Mouse (Mus musculus): Measurements from ENCODE around the gene Bdnf. TPM values are rescaled to one million over a fixed set of nuclear protein-coding genes. Genes with fewer than 3 reads are reported as not detected.
A peak's percentile ranks its signal among the peaks of the same experiment; 100 is the strongest.

Bdnf gene
- total RNA-seq (2021): 10 to 100 TPM; 26.9 to 30.3 TPM

DNA sequence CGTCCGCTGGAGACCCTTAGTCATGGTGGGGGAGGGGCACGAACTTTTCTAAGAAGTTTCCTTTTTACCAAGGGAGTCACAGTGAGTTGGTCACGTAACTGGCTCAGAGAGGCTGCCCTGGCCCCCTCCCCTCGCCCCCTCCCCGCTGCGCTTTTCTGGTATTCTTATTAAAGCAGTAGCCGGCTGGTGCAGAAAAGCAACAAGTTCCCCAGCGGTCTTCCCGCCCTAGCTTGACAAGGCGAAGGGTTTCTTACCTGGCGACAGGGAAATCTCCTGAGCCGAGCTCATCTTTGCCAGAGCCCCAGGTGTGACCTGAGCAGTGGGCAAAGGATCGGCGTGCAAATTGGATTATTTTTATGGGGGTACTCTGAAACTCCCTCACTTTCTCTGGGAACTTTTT, at the start of gene Bdnf:
Gene Bdnf, plus strand, starts transcription at position 169 of the 400 bp plus-strand sequence.
- intact Hi-C loops (cut with DNase I): loop anchor here (10.0 kb wide), 1 partner anchor 500 kb away; no protein-coding TSS in a partner anchor

DNA sequence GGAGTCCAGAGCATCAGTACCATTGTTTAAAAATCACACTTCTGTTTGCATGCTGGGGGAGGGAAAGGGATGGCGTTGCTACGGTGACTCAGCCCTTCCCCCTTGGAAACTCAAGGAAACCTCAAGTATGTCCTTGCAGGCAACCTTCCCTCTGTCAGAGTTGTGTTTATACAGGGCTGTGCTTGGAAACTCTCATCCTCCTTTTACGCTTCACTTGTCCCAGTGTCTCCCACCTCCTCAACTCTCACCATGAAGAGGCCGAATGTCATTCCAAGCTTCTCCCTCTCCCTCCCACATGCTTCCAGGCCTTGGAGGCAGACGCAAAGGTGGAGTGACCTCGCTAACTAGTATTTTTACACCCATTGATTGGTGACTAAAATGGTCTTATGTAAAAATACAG, 47.6 kb upstream of the Bdnf start:
- intact Hi-C loops (cut with DNase I): no loop called here
- no peak for DNase-seq (ENCODE audit: low spot score in 2 of 2)

More for the DNA sequence above, at the start of gene Bdnf:
- no peak for DNase-seq (ENCODE audit: low spot score in 2 of 2)

DNA sequence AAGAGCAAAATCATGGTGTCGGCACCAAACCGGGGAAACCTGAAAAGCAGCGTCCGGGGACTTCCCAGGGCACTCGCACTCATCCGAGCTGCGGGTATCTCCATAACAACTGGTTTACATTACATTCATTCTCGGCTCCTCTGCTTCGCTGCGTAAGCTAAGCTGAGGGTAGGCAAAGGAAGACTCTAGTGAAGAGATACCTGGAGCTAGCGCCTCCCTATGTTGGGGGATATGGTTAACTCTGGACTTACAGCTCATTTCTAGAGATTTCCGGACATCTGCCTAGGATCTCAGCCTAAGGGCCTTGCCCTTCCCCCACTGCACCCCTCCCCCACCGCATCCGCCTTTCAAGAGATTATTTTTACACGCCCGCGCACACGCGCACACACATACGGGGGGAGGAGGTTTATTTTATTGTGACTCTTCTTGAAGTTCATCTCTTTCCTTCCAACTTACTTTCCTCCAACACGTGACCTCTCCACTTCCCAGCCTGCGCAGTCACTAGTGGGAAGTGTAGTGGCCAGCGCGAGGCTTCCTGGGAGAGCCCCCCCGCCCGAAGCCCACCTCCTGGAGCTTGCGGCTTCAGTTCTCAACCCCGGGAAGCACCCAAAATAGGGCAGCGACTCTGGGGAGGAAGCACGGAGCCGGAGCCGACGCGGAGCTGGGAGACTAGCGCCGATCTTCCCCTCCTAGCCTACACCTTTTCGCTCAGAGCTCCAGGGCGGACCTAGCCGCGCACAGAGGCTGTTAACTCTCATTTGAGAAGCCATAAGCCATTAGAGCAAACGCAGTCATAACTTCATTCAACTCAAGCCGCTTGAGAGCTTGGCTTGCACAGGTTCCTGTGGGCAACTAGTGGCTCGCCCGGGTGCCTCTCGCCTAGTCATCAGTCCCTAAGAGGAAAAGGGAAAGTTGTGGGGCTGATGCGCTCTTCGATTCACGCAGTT, 718 bp upstream of the Bdnf start:
- intact Hi-C loops (cut with DNase I): loop anchor here (10.0 kb wide), 1 partner anchor 499 kb away; no protein-coding TSS in a partner anchor
- peak; percentile 37 to 46 for DNase-seq (ENCODE audit: low spot score in 2 of 2)

DNA sequence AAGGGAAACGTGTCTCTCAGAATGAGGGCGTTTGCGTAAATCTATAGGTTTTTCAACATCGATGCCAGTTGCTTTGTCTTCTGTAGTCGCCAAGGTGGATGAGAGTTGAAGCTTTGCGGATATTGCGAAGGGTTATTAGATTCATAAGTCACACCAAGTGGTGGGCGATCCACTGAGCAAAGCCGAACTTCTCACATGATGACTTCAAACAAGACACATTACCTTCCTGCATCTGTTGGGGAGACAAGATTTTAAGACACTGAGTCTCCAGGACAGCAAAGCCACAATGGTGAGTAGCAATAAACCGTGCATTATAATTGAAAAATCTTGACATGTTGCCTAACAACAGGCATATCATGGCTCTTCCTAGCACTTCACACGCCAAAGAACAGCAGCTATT, 551 bp downstream of the Bdnf start:
- no peak for DNase-seq (ENCODE audit: low spot score in 2 of 2)
- intact Hi-C loops (cut with DNase I): loop anchor here (5.0 to 10.0 kb wide), 3 partner anchors 393 to 1708 kb away; partner anchors contain the start of genes Kif18a and Mettl15

GRCm38 (mm10) chr2:109675973-109676617, 1.6 kb downstream of the Bdnf start:
- intact Hi-C loops (cut with DNase I): loop anchor here (5.0 to 10.0 kb wide), 3 partner anchors 394 to 1709 kb away; partner anchors contain the start of genes Kif18a and Mettl15

GRCm38 (mm10) chr2:109676618-109676974, 2.1 kb downstream of the Bdnf start:
- intact Hi-C loops (cut with DNase I): loop anchor here (5.0 to 10.0 kb wide), 3 partner anchors 394 to 1709 kb away; partner anchors contain the start of genes Kif18a and Mettl15
- DNase-seq (ENCODE audit: low spot score in 2 of 2): no peak

More at GRCm38 (mm10) chr2:109675973-109676617, 1.6 kb downstream of the Bdnf start:
- peak; percentile 47 to 54 for DNase-seq (ENCODE audit: low spot score in 2 of 2)

GRCm38 (mm10) chr2:109677221-109678089, 3.0 kb downstream of the Bdnf start:
- intact Hi-C loops (cut with DNase I): loop anchor here (2.0 to 10.0 kb wide), 4 partner anchors 15 to 1710 kb away; partner anchors contain the start of genes Kif18a and Mettl15
- peak; percentile 62 to 72 for DNase-seq (ENCODE audit: low spot score in 2 of 2)

GRCm38 (mm10) chr2:109678090-109678409, 3.5 kb downstream of the Bdnf start:
- intact Hi-C loops (cut with DNase I): loop anchor here (2.0 to 10.0 kb wide), 4 partner anchors 15 to 1711 kb away; partner anchors contain the start of genes Kif18a and Mettl15
- peak; percentile 85 to 86 for DNase-seq (ENCODE audit: low spot score in 2 of 2)

- no peak for DNase-seq (ENCODE audit: low spot score in 2 of 2)
- intact Hi-C loops (cut with DNase I): loop anchor here (2.0 to 10.0 kb wide), 4 partner anchors 14 to 1711 kb away; partner anchors contain the start of genes Kif18a and Mettl15
Observed at GRCm38 (mm10) chr2:109678454-109678853, 4.0 kb downstream of the Bdnf start.

DNA sequence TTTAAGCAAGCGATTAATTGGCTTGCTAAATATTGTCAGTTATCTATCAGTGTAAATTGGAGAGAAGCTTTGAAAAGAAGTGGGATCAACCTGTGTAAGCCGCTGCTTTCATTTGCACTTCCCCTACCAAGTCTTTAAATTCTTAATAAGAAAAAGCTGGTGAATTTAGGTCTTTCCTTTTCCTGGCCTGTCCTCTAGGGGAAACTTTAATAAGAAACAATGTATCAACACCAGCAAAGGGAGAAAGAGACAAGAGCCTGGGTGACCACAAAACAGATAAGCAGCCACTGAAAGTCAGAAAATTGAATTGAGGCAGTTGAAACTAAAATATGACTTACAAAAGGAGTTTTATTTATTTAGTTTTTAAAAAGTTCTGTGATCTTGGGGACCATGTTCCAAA, 4.9 kb downstream of the Bdnf start:
- no peak for DNase-seq (ENCODE audit: low spot score in 2 of 2)
- intact Hi-C loops (cut with DNase I): loop anchor here (2.0 to 10.0 kb wide), 4 partner anchors 13 to 1712 kb away; partner anchors contain the start of genes Kif18a and Mettl15

- intact Hi-C loops (cut with DNase I): no loop called here
- no peak for DNase-seq (ENCODE audit: low spot score in 2 of 2)
Observed at GRCm38 (mm10) chr2:109681071-109681470, 6.6 kb downstream of the Bdnf start.

DNA sequence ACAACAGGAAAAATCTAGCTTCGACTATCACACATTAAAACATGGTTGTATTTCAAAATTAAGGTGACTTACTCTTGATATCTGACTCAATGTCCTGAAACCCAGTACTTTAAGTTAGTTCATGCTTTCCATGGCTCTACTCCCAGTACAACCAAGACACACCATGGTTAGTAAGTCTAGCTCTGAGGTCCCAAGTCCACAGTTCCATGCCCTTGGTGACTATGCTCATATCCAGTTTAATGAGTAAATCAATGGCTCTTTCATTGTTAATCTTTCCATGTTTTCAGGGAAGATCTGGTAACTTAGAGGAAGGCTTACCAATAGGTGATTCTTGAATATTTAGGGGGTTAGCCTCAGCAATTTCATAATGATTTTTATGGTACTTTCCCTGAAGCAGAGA, 14.2 kb downstream of the Bdnf start:
- intact Hi-C loops (cut with DNase I): no loop called here
- DNase-seq (ENCODE audit: low spot score in 2 of 2): no peak

DNA sequence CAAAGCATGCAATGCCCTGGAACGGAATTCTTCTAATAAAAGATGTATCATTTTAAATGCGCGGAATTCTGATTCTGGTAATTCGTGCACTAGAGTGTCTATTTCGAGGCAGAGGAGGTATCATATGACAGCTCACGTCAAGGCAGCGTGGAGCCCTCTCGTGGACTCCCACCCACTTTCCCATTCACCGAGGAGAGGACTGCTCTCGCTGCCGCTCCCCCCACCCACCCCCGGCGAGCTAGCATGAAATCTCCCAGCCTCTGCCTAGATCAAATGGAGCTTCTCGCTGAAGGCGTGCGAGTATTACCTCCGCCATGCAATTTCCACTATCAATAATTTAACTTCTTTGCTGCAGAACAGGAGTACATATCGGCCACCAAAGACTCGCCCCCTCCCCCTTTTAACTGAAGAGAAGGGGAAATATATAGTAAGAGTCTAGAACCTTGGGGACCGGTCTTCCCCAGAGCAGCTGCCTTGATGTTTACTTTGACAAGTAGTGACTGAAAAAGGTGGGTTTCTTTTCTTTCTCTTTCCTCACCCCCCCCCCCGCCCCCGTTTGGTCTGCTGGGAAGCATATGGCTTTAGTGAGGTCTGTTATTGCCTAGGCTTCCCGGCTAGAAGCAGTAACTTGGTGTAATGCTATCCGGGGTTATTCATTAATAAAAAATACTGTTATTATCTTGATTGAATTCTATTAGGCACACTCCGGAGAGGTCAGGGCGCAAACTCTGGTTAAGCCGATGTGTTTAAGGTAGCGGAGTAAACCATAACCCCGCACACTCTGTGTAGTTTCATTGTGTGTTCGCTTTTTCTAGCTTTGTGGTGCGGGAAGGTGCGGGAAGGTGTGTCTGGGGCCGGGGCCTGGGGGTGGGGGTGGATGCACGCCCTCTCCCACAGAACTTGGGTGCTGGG, 18.0 kb downstream of the Bdnf start:
- intact Hi-C loops (cut with DNase I): loop anchor here (2.0 to 10.0 kb wide), 8 partner anchors 14 to 1578 kb away; partner anchors contain the start of genes Kif18a, Lin7c and Mettl15
- peak; percentile 44 to 65 for DNase-seq (ENCODE audit: low spot score in 2 of 2)

- intact Hi-C loops (cut with DNase I): loop anchor here (2.0 to 10.0 kb wide), 8 partner anchors 15 to 1579 kb away; partner anchors contain the start of genes Kif18a, Lin7c and Mettl15
- DNase-seq (ENCODE audit: low spot score in 2 of 2): peak; percentile 42 to 66
Observed at GRCm38 (mm10) chr2:109693178-109694115, 18.9 kb downstream of the Bdnf start.

DNA sequence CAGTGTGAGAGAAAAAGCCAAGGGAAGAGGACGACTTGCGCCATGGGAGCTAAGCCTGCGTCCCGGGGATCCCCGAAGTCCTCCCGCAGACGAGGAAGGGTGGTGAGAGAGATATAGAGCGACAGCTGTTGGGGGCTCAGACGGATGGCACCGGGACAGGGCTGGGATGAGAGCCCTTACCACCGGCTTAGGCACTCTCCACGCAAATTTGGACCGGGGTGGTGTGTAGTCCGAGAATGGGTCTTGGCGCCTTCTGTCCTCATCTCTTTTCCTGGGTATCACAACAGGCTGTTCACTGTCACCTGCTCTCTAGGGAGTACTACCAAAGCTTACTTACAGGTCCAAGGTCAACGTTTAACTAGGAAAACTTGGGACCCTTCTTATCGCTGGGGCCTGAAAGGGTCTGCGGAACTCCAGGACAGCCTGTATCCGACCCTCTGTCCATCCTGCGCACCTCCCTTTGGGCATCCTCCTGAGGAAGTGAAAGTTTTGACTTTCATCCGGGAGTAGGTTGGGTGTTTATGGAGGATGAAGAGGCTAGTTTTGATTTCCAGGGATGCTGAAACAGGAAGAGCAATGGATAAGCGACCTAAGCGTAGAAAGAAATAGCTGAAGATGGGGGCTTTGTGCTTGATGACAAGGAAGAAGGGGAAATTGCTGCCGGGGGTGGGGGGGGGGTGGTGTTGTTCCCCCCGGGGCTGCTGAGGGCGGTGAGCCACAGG, 19.8 kb downstream of the Bdnf start:
- intact Hi-C loops (cut with DNase I): loop anchor here (5.0 to 10.0 kb wide), 7 partner anchors 201 to 1579 kb away; partner anchors contain the start of genes Kif18a, Lin7c and Mettl15
- peak; percentile 19 to 21 for DNase-seq (ENCODE audit: low spot score in 2 of 2)

GRCm38 (mm10) chr2:109694838-109695225, 20.3 kb downstream of the Bdnf start:
- intact Hi-C loops (cut with DNase I): loop anchor here (5.0 to 10.0 kb wide), 8 partner anchors 200 to 1723 kb away; partner anchors contain the start of genes Kif18a, Lin7c and Mettl15
- peak; percentile 75 for DNase-seq (ENCODE audit: low spot score in 2 of 2)

Data from left cerebral cortex, postnatal 36 days (tissue).